Mouse (Mus musculus) brown adipose tissue, adult 24 weeks (tissue): Measurements from ENCODE around the gene Galk1. TPM values are rescaled to one million over a fixed set of nuclear protein-coding genes. Genes with fewer than 3 reads are reported as not detected.

Experiments
- H3K27ac ChIP-seq: fragments of 200-500 bp; replicated peaks from 2 replicates; pipeline ENCODE4 v1.5.1; 2012; ENCODE audit warnings: low read depth, mild to moderate bottlenecking, low read length
- H3K4me1 ChIP-seq: fragments of 200-500 bp; 2 replicates; pipeline ENCODE4 v1.6.1; 2012; ENCODE audit warnings: low read length, mixed read lengths; ENCODE audit not compliant: control insufficient read depth, insufficient read depth, insufficient read length
- H3K4me3 ChIP-seq: fragments of 200-500 bp; 2 replicates; pipeline ENCODE4 v1.5.1; 2012; ENCODE audit warnings: low read depth, mild to moderate bottlenecking, low read length, moderate library complexity; ENCODE audit not compliant: insufficient read depth
- polyA plus RNA-seq: library from polyadenylated mRNA; stranded (reverse); fragments of >200 nt; gene quantifications from 2 replicates; pipeline ENCODE4 v1.2.4, GENCODE M21; 2012; ENCODE audit not compliant: missing spikeins, insufficient read depth, insufficient read length

Galk1 gene
- polyA plus RNA-seq, 1 experiment, result 9.6 TPM

- Histone ChIP-seq H3K4me3 (no peak overlapping the region), H3K4me1 (peaks cover 3% of the 10 kb centered on the region; the same call in 1 of the 2 replicates), H3K27ac (no peak overlapping the region)
Observed at GRCm38 (mm10) chr11:116008832-116009375, 3.6 kb downstream of the Galk1 start.

- Histone ChIP-seq H3K27ac (no peak overlapping the region), H3K4me3 (no peak overlapping the region), H3K4me1 (peaks cover 3% of the 10 kb centered on the region; the same call in 1 of the 2 replicates)
Observed at GRCm38 (mm10) chr11:116008411-116008810, 4.1 kb downstream of the Galk1 start.

- Histone ChIP-seq H3K4me1 (peaks cover 3% of the 10 kb centered on the region; the same call in 1 of the 2 replicates), H3K4me3 (no peak overlapping the region), H3K27ac (no peak overlapping the region)
Observed at GRCm38 (mm10) chr11:116007095-116007850, 5.2 kb downstream of the Galk1 start.

GRCm38 (mm10) chr11:116005701-116006419, 6.7 kb downstream of the Galk1 start:
- peaks cover 3% of the 10 kb centered on the region; the same call in 1 of the 2 replicates for H3K4me1 ChIP-seq
- no peak overlapping the region for H3K27ac ChIP-seq
- no peak overlapping the region for H3K4me3 ChIP-seq

- peak overlapping the region; percentile 51 for H3K4me3 ChIP-seq
- no peak overlapping the region for H3K27ac ChIP-seq
- peaks cover 3% of the 10 kb centered on the region; the same call in 1 of the 2 replicates for H3K4me1 ChIP-seq
Observed at GRCm38 (mm10) chr11:116004840-116005700, 7.4 kb downstream of the Galk1 start.

- Histone ChIP-seq H3K4me1 (peaks cover 3% of the 10 kb centered on the region; the same call in 1 of the 2 replicates), H3K27ac (no peak overlapping the region)
Observed at GRCm38 (mm10) chr11:116004186-116004823, 8.2 kb downstream of the Galk1 start.

GRCm38 (mm10) chr11:116002894-116003293, 9.6 kb downstream of the Galk1 start:
- Histone ChIP-seq H3K27ac (no peak overlapping the region), H3K4me1 (peaks cover 3% of the 10 kb centered on the region; the same call in 1 of the 2 replicates), H3K4me3 (no peak overlapping the region)

More at GRCm38 (mm10) chr11:116004186-116004823, 8.2 kb downstream of the Galk1 start:
- H3K4me3 ChIP-seq, result peak overlapping the region; percentile 51

GRCm38 (mm10) chr11:116001725-116002124, 10.8 kb downstream of the Galk1 start:
- Histone ChIP-seq H3K4me1 (peaks cover 3% of the 10 kb centered on the region; the same call in 1 of the 2 replicates), H3K4me3 (no peak overlapping the region), H3K27ac (no peak overlapping the region)

GRCm38 (mm10) chr11:116000607-116001006, 11.9 kb downstream of the Galk1 start:
- peaks cover 3% of the 10 kb centered on the region; the same call in 1 of the 2 replicates for H3K4me1 ChIP-seq
- H3K4me3 ChIP-seq, result no peak overlapping the region
- no peak overlapping the region for H3K27ac ChIP-seq

- no peaks in the 10 kb centered on the region for H3K4me1 ChIP-seq
- H3K27ac ChIP-seq, result no peak overlapping the region
- H3K4me3 ChIP-seq, result no peak overlapping the region
Observed at GRCm38 (mm10) chr11:115999538-116000143, 12.9 kb downstream of the Galk1 start.

- H3K27ac ChIP-seq, result no peak overlapping the region
- H3K4me1 ChIP-seq, result no peaks in the 10 kb centered on the region
- no peak overlapping the region for H3K4me3 ChIP-seq
Observed at GRCm38 (mm10) chr11:115999027-115999426, 13.5 kb downstream of the Galk1 start.

GRCm38 (mm10) chr11:115997662-115998061, 14.9 kb downstream of the Galk1 start:
- no peaks in the 10 kb centered on the region for H3K4me1 ChIP-seq
- H3K4me3 ChIP-seq, result no peak overlapping the region
- H3K27ac ChIP-seq, result no peak overlapping the region

- Histone ChIP-seq H3K4me3 (no peak overlapping the region), H3K27ac (no peak overlapping the region), H3K4me1 (no peaks in the 10 kb centered on the region)
Observed at GRCm38 (mm10) chr11:115997047-115997446, 15.5 kb downstream of the Galk1 start.

GRCm38 (mm10) chr11:115995256-115995655, 17.3 kb downstream of the Galk1 start:
- H3K4me1 ChIP-seq, result no peaks in the 10 kb centered on the region
- no peak overlapping the region for H3K4me3 ChIP-seq
- H3K27ac ChIP-seq, result no peak overlapping the region
